Mouse (Mus musculus): ENCODE measurements around the gene H2afz.
"Not testable (repeated sequence)": the region's sequence is repeated elsewhere in the genome, so short reads cannot be mapped to it uniquely, and the experiment has no call there.

The H2afz gene

DNA sequence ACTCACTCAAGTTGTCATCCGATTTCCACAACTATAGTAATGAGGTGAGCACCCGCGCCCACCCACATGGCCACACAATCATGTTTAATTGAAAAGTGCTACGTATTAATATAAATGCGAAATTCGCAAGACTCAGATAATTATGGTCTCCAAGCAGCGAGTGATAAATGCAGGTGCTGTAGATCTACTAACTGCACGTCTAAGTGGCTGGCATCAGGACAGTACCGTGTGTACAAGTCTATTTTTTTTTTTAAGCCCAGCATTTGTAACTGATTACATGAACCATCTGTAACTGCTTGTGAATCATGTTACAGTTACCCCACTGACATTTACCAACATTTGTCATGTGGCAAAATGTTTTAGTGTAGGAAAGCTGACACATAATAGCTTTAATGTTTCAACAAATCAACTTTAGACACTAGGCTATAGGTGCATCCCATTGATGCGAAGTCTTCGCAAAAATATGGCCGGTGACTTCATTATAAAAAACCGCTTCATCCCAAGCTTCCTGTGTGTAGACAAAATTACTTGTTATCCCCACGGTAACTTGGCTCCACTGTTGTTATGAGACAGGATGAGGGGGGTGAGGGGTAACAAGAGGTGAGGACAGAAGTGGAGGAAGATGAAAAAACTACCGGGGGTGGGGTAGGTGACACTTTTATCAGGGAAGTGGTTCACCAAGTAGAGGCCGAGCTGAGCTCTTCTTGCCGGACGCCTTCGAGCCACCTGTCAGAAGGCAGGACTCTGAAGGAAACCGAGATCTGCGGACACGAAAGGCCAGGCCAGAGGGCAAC is 760 bp upstream of the H2afz start:
- peak; percentile 90 for DNase-seq (ENCODE audit: low read depth)

DNA sequence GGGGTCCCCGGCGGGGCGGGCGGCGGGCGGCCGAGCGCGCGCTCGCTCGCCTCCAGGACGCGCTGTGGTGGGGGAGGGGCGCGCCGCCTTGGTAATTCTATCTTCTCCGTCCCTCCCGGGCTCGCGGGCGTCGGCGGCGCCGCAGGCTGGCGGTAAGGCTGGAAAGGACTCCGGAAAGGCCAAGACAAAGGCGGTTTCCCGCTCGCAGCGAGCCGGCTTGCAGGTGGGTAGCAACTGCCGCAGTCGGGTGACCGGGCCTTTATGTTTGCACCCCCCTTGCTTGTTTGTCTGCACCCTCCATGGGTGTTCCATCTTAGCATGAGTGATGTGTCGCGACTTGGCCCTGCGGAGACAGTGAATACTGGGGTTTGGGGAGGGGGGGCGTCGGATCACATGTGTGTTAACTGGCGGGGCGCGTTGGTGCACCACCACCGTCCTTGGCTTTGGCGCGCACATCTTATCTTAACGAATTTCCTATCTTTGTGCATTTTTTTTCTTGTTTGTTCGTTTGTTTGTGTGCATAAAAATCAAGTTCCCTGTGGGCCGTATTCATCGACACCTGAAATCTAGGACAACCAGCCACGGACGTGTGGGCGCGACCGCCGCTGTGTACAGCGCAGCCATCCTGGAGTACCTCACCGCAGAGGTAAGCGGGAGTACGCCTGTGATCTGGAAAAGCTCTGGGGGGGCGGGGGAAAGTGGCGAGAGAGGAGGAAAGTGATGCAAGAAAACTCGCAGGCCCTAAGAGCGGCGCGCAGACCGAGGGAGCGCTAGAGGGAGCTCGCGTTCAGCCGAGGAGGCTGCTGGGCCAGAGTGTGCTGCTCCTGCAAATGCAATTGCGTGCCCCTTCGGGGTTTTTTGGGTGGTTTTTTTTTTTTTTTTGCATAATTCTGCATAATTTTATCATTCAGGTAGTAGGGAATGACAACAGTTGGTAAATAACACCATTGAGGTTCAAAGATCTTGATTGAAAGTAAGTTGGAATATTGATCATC is 998 bp downstream of the H2afz start:
- peak; percentile 94 for DNase-seq (ENCODE audit: low read depth)

DNA sequence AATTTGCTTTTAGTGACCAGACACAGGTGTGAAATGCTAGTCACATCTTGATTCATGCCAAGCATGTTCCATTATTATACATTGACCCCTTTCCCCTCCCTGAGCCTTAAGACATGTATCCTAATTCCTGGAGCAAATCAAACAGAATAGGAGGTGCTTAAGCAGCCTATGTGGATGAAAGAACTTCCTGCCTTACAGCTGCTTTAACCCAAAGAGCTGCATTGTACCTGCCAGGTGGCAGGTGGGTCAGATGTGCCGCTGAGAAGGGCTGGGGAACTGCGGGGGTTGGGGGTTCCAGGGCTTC is 2.8 kb downstream of the H2afz start:
- peak; percentile 68 for DNase-seq (ENCODE audit: low read depth)

DNA sequence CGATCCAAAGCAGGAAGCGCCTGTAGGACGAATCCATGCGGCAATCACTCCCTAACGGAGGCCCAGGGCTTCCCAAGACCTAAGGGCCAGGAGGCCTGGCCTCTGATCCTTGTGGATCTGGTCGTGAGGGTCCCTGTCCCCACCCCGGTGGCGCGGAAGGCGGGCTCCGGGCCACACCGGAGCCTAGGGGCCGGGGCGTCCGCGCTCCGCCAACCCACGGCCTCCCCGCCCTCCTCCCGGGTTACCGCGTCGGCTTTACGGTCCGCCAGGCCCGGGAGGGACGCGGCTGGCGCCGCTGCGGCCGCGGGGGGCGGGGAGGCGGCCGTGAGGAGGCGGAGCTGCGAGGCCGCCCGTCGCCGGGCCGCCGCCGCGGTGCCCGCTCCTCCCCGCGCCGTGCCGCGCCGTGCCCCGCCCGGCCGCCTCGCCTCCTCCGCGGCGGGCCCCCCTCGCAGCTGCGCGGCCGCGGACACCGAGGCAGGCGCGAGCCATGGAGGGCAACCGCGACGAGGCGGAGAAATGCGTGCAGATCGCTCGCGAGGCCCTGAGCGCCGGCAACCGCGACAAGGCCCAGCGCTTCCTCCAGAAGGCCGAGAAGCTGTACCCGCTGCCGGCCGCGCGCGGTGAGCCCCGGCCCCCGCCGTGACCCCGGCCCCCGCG is 3.3 kb downstream of the H2afz start, which contains the start of gene Dnajb14:
Gene Dnajb14 (plus strand): TSS at position 239 of the 657 bp plus-strand sequence.
- DNase-seq (ENCODE audit: low read depth), result no peak

DNA sequence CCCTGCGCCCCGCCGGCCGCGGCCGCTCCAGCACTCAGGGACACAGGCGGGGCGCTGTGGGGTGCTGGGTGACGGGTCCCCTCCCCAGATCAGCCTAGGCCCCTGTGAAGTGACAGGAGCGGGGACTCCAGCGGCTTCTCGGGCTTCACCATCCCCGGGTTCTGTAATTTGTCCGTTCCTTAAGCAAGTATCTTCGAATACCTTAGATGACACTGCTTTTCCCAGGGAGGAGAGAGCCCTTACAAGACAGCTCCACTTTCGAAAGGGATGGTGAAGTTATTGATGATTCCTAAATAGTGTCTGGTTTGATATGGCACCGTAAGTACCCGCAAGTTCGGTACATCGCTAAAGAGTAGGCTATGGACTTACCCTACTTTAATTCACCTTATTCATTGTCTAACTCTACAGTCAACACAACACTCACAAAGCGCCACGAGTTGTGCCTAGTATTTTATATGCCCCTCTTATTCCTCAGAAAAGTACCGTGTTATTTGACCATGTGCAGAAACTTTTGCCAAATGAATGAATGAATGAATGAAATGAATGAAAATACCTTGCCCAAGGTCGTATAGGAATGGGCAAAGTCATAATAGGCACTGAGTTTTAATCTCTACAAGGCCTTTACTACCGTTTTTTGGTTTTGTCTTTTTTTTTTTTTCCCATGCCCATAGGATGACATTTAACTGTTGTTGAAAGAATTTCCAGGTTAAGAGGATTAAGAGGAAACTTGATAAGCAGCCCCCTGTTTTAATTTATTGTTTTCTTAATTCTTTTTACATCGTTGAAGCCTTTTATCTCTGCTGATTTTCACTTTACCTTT is 4.0 kb downstream of the H2afz start:
- DNase-seq (ENCODE audit: low read depth), result peak; percentile 54

DNA sequence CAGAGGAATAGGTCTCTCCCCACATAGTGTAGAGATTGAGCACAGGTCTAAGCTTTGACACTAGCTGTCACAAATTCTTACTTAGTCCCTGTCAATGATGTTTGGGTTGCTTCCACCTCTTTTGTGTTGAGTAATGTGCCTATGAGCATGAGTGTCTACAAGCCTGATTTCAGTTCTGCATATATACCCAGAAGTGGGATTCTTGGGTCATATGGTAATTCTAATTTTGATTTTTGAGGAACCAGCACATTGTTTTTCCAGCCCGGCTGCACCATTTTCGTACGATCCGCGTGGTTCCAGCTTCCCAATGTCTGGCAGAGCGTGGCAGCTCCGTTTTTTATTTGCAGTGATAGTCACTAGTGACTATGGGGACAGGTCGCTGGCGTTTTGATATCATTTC is 5.1 kb downstream of the H2afz start:
- DNase-seq (ENCODE audit: low read depth), result no peak

DNA sequence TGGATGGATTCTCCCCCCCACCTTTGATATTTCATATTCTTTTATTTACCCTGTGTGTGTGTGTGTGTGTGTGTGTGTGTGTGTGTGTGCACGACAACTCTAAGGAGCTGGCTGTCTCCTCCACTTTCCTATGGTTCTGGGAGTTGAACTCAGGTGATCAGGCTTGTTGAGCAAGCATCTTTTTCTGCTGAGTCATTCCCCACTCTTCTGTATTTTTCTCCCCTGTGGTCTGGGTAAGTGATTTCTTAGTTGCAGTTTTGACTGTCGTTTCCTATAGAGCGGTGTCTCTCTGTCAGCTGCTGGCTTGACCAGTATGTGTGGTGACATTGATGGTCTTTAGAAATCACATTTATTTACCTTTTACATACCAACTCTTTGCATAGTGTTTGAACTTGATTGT is 15.0 kb downstream of the H2afz start:
- peak; percentile 86 for DNase-seq (ENCODE audit: low read depth)

DNA sequence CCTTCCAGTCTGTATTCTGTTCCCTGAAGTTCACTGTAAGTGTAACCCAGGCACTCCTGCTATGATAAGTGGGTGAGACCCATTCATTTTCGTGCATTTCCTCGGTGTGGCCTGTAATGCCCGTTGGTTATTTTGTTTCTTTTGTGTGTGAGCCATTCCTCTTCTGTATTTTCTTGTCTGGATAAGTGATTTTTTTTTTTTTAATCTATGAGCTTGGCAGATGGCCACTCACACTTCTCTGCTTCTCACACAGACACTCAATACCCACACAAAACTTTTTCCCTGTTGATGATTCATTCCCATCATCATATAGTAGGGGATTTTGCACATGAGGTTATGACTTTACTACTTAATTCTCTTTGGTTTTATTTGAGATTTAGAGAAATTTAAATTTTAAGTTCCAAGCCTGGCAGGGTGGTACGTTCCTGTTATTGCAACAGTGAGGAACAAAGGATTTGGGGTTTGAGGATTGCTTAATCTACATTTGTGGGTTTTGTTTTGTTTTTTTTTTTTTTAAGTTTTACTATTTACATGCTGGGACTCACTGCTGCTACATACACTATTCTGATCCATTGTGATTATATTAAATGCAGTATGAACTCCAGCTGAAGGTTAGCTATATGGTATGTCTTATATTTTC is 15.9 kb downstream of the H2afz start:
- DNase-seq (ENCODE audit: low read depth), result peak; percentile 64

DNA sequence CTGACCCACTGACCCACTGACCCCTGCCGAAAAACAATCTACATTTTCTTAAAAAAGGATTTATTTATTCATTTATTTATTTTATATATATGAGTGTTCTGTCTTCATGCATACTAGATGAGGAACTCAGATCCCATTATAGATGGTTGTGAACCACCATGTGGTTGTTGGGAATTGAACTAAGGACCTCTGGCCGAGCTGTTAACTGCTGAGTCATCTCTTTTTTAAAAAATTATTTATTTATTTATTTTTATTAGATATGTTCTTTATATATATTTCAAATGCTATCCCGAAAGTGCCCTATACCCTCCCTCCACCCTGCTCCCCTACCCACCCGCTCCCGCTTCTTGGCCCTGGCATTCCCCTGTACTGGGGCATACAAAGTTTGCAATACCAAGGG is 16.8 kb downstream of the H2afz start:
- DNase-seq (ENCODE audit: low read depth), result no peak

DNA sequence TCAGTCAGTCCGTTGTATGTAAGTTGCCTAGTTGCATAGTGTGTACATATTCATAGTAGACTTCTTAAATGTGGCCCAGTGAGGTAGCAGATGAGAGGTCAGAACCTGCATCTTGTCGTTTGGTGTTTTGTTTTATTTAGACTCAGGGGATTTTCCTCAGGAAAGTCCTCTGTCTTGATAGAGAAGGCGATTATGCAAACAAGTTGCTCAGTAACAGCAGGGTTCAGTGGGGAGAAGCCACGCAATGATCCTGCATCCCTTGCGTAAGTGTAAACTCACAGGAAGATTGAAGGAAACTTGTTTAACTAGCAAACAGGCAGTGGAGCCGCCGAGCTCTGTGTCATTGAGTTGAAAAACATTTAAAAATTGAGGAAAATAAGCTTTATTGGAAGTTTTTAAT is 23.7 kb downstream of the H2afz start:
- peak; percentile 37 for DNase-seq (ENCODE audit: low read depth)

DNA sequence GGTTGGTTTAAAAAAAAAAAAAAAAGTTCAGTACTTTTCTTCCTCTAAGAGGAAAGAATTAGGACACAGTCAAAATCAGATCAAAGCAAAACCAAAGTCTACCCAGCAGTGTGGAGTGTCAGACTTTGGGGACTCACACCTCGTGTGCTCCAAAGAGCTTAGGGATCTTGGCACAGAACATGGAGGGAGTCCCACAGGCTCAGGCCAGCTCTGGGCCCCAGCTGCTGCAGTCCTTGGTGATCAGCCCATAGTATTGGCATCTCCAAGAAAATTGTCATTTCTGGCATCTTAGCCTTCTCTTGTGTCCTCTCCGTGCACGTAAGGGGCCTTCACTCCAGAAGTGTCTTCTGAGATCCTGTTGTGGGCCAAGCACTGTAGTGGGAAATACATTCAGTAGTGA is 26.8 kb downstream of the H2afz start:
- DNase-seq (ENCODE audit: low read depth), result no peak

DNA sequence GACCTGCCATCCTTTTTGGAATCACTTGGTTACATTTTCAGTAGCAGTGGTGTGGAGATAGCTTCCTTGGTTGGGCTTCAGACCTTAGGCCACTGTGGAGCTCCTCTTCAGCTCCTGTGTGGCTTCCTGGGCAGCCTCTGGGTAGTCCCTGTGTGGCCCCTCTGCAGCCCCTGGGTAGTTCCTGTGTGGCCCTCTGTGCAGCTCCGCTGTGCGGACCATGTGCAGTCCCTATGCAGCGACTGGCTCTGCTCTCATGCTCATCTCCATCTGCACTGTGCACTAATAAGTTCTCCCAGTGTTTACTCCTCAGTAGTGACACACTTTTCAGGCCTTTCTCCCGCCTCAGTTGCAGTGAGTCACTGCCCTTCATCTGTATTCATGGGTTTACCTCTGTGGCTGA is 27.8 kb downstream of the H2afz start:
- DNase-seq (ENCODE audit: low read depth), result no peak

DNA sequence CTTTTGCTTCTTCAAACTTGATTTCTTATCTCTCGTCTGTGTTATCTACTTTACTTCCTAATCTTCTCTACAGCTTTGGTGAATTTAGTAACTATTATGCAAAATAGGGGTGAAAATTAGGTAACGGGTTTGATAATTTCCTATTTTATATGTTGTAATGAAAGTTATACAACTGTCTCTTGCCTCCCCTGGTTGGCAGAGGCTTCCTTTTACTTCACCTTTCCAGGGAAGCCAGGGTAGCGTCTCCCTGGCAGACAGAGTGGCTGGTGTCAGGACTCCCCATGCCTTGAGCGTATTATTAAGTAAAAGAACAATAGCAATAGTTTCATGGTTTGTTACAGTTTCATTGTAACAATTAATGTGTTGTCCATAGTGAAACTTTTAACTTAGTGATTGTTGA is 29.5 kb downstream of the H2afz start:
- peak; percentile 38 for DNase-seq (ENCODE audit: low read depth)

DNA sequence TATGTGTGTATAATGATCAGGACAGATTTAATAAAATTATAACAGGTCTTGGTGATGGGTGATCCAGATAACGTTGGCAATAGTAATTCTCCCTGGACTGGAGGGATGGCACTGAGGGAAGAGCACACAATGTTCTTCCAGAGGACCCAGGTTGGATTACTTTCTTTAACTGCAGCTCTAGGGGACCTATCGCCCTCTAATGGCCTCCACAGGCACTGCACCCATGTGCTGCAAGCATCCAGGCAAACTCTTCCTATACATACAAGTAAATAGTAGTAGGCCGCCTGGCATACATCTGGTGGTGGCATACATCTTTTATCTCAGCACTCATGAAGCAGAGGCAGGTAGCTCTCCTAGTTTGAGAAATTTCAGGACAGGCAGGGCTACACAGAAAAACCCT is 30.9 kb downstream of the H2afz start:
- DNase-seq (ENCODE audit: low read depth), result peak; percentile 49

DNA sequence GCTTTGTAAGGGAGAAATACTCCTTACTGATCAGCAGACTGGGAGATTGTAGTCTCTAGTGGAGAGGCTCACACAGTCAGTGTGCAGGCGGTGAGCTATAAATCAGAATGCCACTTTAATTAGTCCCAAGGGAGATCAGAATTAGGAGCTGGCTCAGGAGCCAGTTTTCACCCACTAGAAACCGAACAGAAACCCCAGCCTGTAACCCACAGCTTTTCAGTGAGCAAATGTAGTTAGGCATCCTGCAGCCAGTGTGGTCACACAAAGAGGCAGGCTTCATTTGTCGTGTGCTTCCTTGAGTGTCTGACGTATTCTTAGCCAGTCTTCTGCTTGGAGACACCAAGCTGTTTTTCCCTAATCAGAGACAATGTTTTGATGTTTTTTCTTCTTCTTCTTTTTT is 32.1 kb downstream of the H2afz start:
- no peak for DNase-seq (ENCODE audit: low read depth)

DNA sequence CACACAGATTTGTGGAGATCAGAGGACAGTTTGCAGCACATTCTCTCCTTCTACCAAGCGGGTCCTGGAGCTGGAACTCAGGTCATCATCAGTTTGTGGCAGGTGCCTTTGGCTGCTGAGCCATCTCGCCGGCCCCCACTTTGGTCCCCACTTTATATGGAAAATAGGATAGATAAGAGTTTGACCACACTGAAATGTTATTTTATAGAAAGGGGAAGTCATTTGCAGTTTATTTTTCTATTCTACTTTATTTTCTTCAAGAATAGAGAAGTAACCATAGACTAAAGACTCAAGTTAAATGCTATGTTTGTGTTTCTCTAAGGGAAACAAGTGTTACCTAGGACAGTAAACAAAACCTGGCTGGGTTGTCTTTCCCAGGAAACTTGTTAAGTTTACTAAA is 32.6 kb downstream of the H2afz start:
- DNase-seq (ENCODE audit: low read depth), result no peak

DNA sequence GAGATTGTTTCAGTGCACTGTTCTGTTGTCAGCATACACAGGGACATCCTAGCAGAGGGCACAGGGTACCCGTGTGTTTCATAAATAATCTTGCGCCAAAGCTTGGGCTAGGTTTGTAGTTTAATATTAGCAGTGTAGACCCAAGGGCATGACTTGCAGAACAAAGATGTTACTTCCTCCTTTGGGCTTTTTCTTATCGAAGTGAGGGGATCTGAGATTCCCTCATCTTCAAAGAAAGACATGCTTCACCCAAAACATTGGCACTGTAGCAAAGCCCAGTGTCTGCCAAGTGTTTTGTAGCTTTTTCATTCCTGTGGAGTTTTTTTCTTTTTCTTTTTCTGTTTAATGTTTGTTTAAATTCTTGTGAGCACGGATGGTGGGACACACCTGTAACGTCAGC is 33.4 kb downstream of the H2afz start:
- DNase-seq (ENCODE audit: low read depth), result no peak

DNA sequence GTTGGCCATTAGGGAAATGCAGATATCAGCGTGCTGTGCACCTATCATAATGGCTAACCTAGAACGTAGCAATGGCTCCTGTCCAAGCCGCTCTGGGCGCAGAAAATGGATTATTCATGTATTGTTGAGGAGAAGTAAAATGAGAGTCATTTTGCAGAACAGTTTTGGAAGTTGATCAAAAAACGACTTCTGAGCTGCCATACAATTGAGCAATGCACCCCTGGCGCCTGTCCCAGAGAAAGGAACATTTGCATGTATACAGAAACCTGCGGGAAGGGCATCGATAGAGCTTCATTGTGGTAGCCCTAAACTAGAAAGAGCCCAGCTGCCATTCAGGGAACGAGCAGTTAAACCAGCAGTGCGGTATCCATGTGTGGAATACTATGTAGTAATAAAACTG is 35.9 kb downstream of the H2afz start:
- DNase-seq (ENCODE audit: low read depth), result no peak

DNA sequence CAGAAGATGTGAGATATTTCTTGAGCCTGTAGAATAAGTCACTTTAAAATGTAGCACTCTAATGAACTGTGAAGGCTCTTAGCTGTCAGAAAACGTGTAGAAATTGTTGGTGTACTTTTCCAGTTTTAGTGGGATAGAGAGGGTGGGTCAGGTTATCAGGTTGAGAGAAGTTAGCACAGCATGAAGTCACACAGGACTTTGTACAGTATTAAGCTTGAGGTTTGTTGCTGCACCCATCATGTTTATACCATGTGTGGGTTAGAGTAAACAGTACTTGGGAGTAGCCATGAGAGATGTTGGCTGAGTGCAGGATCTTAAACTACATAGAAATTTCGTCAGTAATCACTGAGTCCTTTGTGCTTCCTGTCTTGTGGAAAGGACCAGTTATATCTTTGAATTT is 48.8 kb downstream of the H2afz start:
- DNase-seq (ENCODE audit: low read depth), result no peak

DNA sequence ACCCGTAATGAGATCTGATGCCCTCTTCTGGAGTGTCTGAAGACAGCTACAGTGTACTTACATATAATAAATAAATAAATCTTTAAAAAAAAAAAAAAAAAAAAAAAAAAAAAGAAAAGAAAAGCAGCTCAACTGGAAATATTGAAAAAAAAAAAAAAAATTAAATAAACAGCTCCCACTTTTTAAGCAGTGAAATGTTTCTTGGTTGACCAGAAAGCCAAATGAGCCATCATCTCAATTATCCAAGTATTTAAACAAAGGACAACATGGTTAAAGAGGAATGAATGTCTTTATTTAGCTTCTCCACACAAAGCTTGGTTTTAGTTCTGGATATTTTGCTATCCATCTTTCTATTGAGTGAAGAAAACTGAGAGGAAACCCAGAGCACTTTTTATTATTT is 50.3 kb downstream of the H2afz start:
- DNase-seq (ENCODE audit: low read depth), result not testable (repeated sequence)
